Mouse (Mus musculus) E14TG2a.4 (cell line): ENCODE data around the gene Mlxipl.

ENCODE experiments used
- H3K27me3 ChIP-seq: 2 replicates; pipeline ENCODE4 v1.6.1; 2014; ENCODE audit warnings: low read length, control low read depth; ENCODE audit not compliant: insufficient read depth
- H3K36me3 ChIP-seq: 2 replicates; pipeline ENCODE4 v1.6.1; 2014; ENCODE audit warnings: low read length, control low read depth; ENCODE audit not compliant: insufficient read depth
- H3K4me1 ChIP-seq: replicated peaks from 2 replicates; pipeline ENCODE4 v1.6.1; 2014; ENCODE audit warnings: low read depth, low read length, control low read depth
- H3K4me3 ChIP-seq: replicated peaks from 2 replicates; pipeline ENCODE4 v1.5.1; 2014; ENCODE audit warnings: mild to moderate bottlenecking, low read length
- H3K9me3 ChIP-seq: 2 replicates; pipeline ENCODE4 v1.6.1; 2014; ENCODE audit warnings: low read length, control low read depth
- CTCF ChIP-seq: conservative IDR thresholded peaks from 2 replicates; pipeline ENCODE4 v1.5.1; 2014; ENCODE audit warnings: low read length
- NANOG ChIP-seq: IDR thresholded peaks from 2 replicates; pipeline ENCODE4 v1.6.1; 2014; ENCODE audit warnings: borderline replicate concordance, low read length, mixed read lengths
- POU5F1 ChIP-seq: IDR thresholded peaks from 2 replicates; pipeline ENCODE4 v1.6.1; 2014; ENCODE audit warnings: low read length, borderline replicate concordance

The Mlxipl gene

GRCm38 (mm10) chr5:135179616-135180015 lies 89.9 kb downstream of the Mlxipl start:
- peaks cover 92% of the 10 kb centered on the region for H3K4me1 ChIP-seq
- no peak overlapping the region for H3K4me3 ChIP-seq
- TF ChIP-seq CTCF (no peak), POU5F1 (no peak), NANOG (no peak)
- no peaks in the 10 kb centered on the region for H3K9me3 ChIP-seq
- H3K36me3 ChIP-seq: peaks cover 78% of the 10 kb centered on the region
- H3K27me3 ChIP-seq: no peaks in the 10 kb centered on the region

DNA sequence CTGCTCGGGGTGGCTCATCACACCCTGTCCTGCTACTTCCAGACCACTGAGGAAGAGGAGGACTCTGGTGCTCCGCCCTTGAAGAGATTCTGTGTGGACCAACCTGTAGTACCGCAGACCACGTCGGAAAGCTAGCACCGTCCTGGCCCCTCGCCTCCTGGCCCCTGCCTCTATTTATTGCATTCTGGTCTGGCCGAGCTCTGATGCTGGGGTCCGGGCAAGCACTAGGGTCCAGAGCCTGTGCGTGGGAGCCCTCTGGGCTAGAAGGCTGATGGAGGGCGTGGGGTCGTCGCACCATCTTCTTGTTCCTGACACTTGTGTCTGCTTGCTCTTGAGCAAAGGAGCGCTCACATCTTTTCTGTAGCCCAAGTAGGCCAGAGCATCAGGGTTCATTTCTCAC lies 91.1 kb downstream of the Mlxipl start:
- H3K4me1 ChIP-seq: peaks cover 91% of the 10 kb centered on the region
- H3K27me3 ChIP-seq: no peaks in the 10 kb centered on the region
- TF ChIP-seq POU5F1 (no peak), CTCF (no peak), NANOG (no peak)
- H3K9me3 ChIP-seq: no peaks in the 10 kb centered on the region
- 0 out of 2 replicates have a peak overlapping the region, but pooled peaks have one; percentile 17 for H3K4me3 ChIP-seq
- H3K36me3 ChIP-seq: peaks cover 69% of the 10 kb centered on the region

DNA sequence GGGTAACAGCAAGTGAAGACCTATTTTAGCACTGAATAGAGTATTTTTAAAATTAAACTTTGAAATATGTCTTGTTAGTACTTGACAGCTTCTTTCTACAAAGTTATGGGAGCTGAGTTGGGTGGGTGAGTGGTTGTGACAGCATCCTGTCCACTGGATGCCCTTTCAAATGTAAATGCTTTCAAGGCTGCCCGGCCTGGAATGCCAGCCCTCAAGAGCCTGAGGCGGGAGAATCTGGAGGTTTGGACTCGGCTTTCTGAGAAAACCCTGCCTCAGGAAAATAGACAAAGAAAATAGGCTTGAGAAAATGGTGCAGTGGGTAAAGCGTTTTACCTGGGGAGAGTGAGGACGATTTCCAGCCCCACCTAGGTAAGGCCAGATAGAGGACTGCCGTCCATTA lies 92.1 kb downstream of the Mlxipl start:
- H3K9me3 ChIP-seq: no peaks in the 10 kb centered on the region

GRCm38 (mm10) chr5:135183131-135183861 lies 93.6 kb downstream of the Mlxipl start:
- H3K4me1 ChIP-seq: peaks cover 73% of the 10 kb centered on the region
- no peaks in the 10 kb centered on the region for H3K9me3 ChIP-seq
- no peaks in the 10 kb centered on the region for H3K27me3 ChIP-seq
- TF ChIP-seq POU5F1 (no peak), CTCF (no peak), NANOG (no peak)
- H3K36me3 ChIP-seq: peaks cover 44% of the 10 kb centered on the region
- no peak overlapping the region for H3K4me3 ChIP-seq

More for the DNA sequence above, 92.1 kb downstream of the Mlxipl start:
- TF ChIP-seq CTCF (no peak), NANOG (no peak), POU5F1 (no peak)
- H3K4me3 ChIP-seq: no peak overlapping the region
- peaks cover 60% of the 10 kb centered on the region for H3K36me3 ChIP-seq
- peaks cover 88% of the 10 kb centered on the region for H3K4me1 ChIP-seq
- no peaks in the 10 kb centered on the region for H3K27me3 ChIP-seq

GRCm38 (mm10) chr5:135185016-135185415 lies 95.3 kb downstream of the Mlxipl start:
- H3K4me3 ChIP-seq: no peak overlapping the region
- H3K4me1 ChIP-seq: peaks cover 71% of the 10 kb centered on the region
- no peaks in the 10 kb centered on the region for H3K27me3 ChIP-seq
- peaks cover 41% of the 10 kb centered on the region for H3K36me3 ChIP-seq
- no peaks in the 10 kb centered on the region for H3K9me3 ChIP-seq
- TF ChIP-seq NANOG (no peak), CTCF (no peak), POU5F1 (no peak)

GRCm38 (mm10) chr5:135185596-135185995 lies 95.9 kb downstream of the Mlxipl start:
- no peaks in the 10 kb centered on the region for H3K9me3 ChIP-seq
- TF ChIP-seq NANOG: no peak
- peak; percentile 60 for TF ChIP-seq CTCF
- H3K27me3 ChIP-seq: no peaks in the 10 kb centered on the region
- H3K36me3 ChIP-seq: peaks cover 41% of the 10 kb centered on the region
- H3K4me3 ChIP-seq: 0 out of 2 replicates have a peak overlapping the region, but pooled peaks have one; percentile 94
- H3K4me1 ChIP-seq: peaks cover 70% of the 10 kb centered on the region

DNA sequence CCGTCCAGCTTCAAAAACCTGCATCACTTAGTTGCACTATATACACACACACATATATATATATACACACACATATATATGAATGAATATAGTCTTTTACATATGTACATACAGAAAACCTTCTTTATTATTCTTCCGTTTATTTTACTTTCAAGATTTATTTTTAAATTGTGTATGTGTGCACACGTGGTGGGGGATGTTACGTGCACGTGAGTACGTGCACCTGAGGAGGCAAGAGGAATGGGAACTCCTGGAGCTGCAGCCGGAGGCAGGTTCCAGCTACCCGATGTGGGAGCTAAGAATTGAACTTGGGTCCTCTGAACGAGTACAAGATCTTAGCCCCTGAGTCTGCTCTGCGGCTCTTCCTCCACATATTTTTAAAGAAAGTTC lies 96.5 kb downstream of the Mlxipl start:
- Histone ChIP-seq H3K36me3 (peaks cover 40% of the 10 kb centered on the region), H3K27me3 (no peaks in the 10 kb centered on the region), H3K4me3 (peak overlapping the region; percentile 94), H3K4me1 (peaks cover 64% of the 10 kb centered on the region), H3K9me3 (no peaks in the 10 kb centered on the region)
- TF ChIP-seq NANOG (no peak), POU5F1 (no peak), CTCF (no peak)

- Histone ChIP-seq H3K27me3 (no peaks in the 10 kb centered on the region), H3K4me3 (peak within 1 kb of the TSS; percentile 94), H3K9me3 (no peaks in the 10 kb centered on the region), H3K36me3 (peaks cover 39% of the 10 kb centered on the region), H3K4me1 (peaks cover 62% of the 10 kb centered on the region)
- no peak for TF ChIP-seq POU5F1
- peak; percentile 24; the same call in 1 of the 2 replicates for TF ChIP-seq NANOG
These were observed 97.1 kb downstream of the Mlxipl start, which contains the start of gene Baz1b for GRCm38 (mm10) chr5:135186621-135187348. Gene Baz1b, plus strand, starts transcription at chr5:135187264.
